Mouse (Mus musculus) lung, postnatal 0 days (tissue): ENCODE data around the gene Zfp408. TPM values are rescaled to one million over a fixed set of nuclear protein-coding genes. Genes with fewer than 3 reads are reported as not detected.
"Not testable (repeated sequence)": the region's sequence is repeated elsewhere in the genome, so short reads cannot be mapped to it uniquely, and the experiment has no call there.

ENCODE experiments used
- ATAC-seq: fragments of 200-750 bp; cut with Nextera tagmentation; 2 replicates; pipeline ENCODE4 v1.8.0; 2017; ENCODE audit warnings: moderate library complexity
- DNase-seq: peaks from one replicate; pipeline ENCODE4 v3.0.0-alpha.2; 2016; ENCODE audit warnings: low spot score
- H3K27ac ChIP-seq: fragments of 300-500 bp; sonication (generic); 2 replicates; pipeline ENCODE4 v1.5.1; 2014; ENCODE audit warnings: antibody characterized with exemption, mild to moderate bottlenecking, low read length, mixed read lengths
- H3K27me3 ChIP-seq: fragments of 300-500 bp; sonication (generic); replicated peaks from 2 replicates; pipeline ENCODE4 v1.6.1; 2014; ENCODE audit warnings: low read length, mixed read lengths; ENCODE audit not compliant: insufficient read depth
- H3K36me3 ChIP-seq: fragments of 300-500 bp; sonication (generic); 2 replicates; pipeline ENCODE4 v1.6.1; 2014; ENCODE audit warnings: low read length, mixed read lengths; ENCODE audit not compliant: insufficient read depth
- H3K4me1 ChIP-seq: fragments of 300-500 bp; sonication (generic); 2 replicates; pipeline ENCODE4 v1.6.1; 2014; ENCODE audit warnings: antibody characterized with exemption, low read depth, low read length, mixed read lengths; ENCODE audit not compliant: insufficient read depth
- H3K4me2 ChIP-seq: fragments of 300-500 bp; sonication (generic); replicated peaks from 2 replicates; pipeline ENCODE4 v1.6.1; 2014; ENCODE audit warnings: low read depth, mild to moderate bottlenecking, low read length, moderate library complexity, mixed read lengths
- H3K4me3 ChIP-seq: fragments of 300-500 bp; sonication (generic); 2 replicates; pipeline ENCODE4 v1.5.1; 2014; ENCODE audit warnings: low read depth, low read length
- H3K9ac ChIP-seq: fragments of 300-500 bp; sonication (generic); replicated peaks from 2 replicates; pipeline ENCODE4 v1.6.1; 2014; ENCODE audit warnings: low read depth, mild to moderate bottlenecking
- H3K9me3 ChIP-seq: fragments of 300-500 bp; sonication (generic); 2 replicates; pipeline ENCODE4 v1.6.1; 2016; ENCODE audit warnings: low read length, mixed read lengths
- CTCF ChIP-seq: IDR thresholded peaks from 2 replicates; pipeline ENCODE4 v1.5.1; 2016; ENCODE audit warnings: antibody characterized with exemption, mild to moderate bottlenecking
- EP300 ChIP-seq: IDR thresholded peaks from 2 replicates; pipeline ENCODE4 v1.6.1; 2016; ENCODE audit warnings: antibody characterized with exemption, mild to moderate bottlenecking, control low read depth
- WGBS: fragments of 180-500 bp; shearing (Covaris S2); extraction: QIAGEN DNeasy Blood & Tissue Kit; methylation state at CpG from one replicate; pipeline ENCODE4 v1.1.7; 2014; 5-methylcytosine and 5-hydroxymethylcytosine counted together
- polyA plus RNA-seq: library from polyadenylated mRNA; unstranded; fragments of >200 nt; fragmentation: Nextera tagmentation; extraction: Ambion mirVana; gene quantifications from 2 replicates; pipeline ENCODE4 v1.2.1, GENCODE M21; 2015

Zfp408 gene
- polyA plus RNA-seq, 1 experiment from 2014 or later, result 5.2 TPM

- Histone ChIP-seq H3K36me3 (no peaks in the 10 kb centered on the region), H3K9me3 (no peaks in the 10 kb centered on the region), H3K27ac (no peak overlapping the region), H3K4me1 (no peaks in the 10 kb centered on the region), H3K4me2 (no peak overlapping the region), H3K27me3 (no peaks in the 10 kb centered on the region), H3K4me3 (no peak overlapping the region), H3K9ac (no peak overlapping the region)
- 69% methylated on average over 5 of the region's 5 CpGs for WGBS
- DNase-seq (no peak), ATAC-seq (no peak)
- TF ChIP-seq CTCF, result no peak
- no peak for TF ChIP-seq EP300
These were observed 17.8 kb downstream of the Zfp408 start for GRCm38 (mm10) chr2:91631826-91632225.

- Histone ChIP-seq H3K27me3 (no peaks in the 10 kb centered on the region), H3K4me2 (no peak overlapping the region), H3K9me3 (no peaks in the 10 kb centered on the region), H3K36me3 (no peaks in the 10 kb centered on the region), H3K4me3 (no peak overlapping the region), H3K27ac (no peak overlapping the region), H3K4me1 (no peaks in the 10 kb centered on the region), H3K9ac (no peak overlapping the region)
- WGBS, result 86% methylated on average over 12 of the region's 12 CpGs
- ATAC-seq, result no peak
- TF ChIP-seq CTCF (no peak), EP300 (no peak)
- DNase-seq, result no peak
These were observed 19.2 kb downstream of the Zfp408 start for GRCm38 (mm10) chr2:91630384-91630783.

- WGBS, result 79% methylated on average over 18 of the region's 18 CpGs
These were observed 19.9 kb downstream of the Zfp408 start for GRCm38 (mm10) chr2:91629682-91630081.

GRCm38 (mm10) chr2:91628171-91628570 lies 21.4 kb downstream of the Zfp408 start:
- no peak overlapping the region for H3K4me3 ChIP-seq
- no peak for ATAC-seq

More at GRCm38 (mm10) chr2:91629682-91630081, 19.9 kb downstream of the Zfp408 start:
- no peaks in the 10 kb centered on the region for H3K27me3 ChIP-seq
- DNase-seq (no peak), ATAC-seq (no peak)
- no peak overlapping the region for H3K4me2 ChIP-seq
- no peak for TF ChIP-seq CTCF
- TF ChIP-seq EP300, result no peak
- no peaks in the 10 kb centered on the region for H3K36me3 ChIP-seq
- H3K4me3 ChIP-seq, result no peak overlapping the region
- no peak overlapping the region for H3K27ac ChIP-seq
- no peaks in the 10 kb centered on the region for H3K4me1 ChIP-seq
- no peaks in the 10 kb centered on the region for H3K9me3 ChIP-seq
- no peak overlapping the region for H3K9ac ChIP-seq

GRCm38 (mm10) chr2:91627486-91627885 lies 22.1 kb downstream of the Zfp408 start:
- Histone ChIP-seq H3K4me1 (no peaks in the 10 kb centered on the region), H3K4me2 (no peak overlapping the region), H3K9ac (no peak overlapping the region), H3K27me3 (no peaks in the 10 kb centered on the region), H3K27ac (no peak overlapping the region), H3K36me3 (no peaks in the 10 kb centered on the region), H3K9me3 (no peaks in the 10 kb centered on the region), H3K4me3 (no peak overlapping the region)
- DNase-seq, result no peak
- 57% methylated on average over 5 of the region's 5 CpGs for WGBS
- TF ChIP-seq CTCF (no peak), EP300 (no peak)
- ATAC-seq, result no peak

More at GRCm38 (mm10) chr2:91628171-91628570, 21.4 kb downstream of the Zfp408 start:
- DNase-seq, result no peak
- TF ChIP-seq EP300 (no peak), CTCF (no peak)
- no peak overlapping the region for H3K27ac ChIP-seq
- H3K9ac ChIP-seq, result no peak overlapping the region
- H3K4me1 ChIP-seq, result no peaks in the 10 kb centered on the region
- H3K9me3 ChIP-seq, result no peaks in the 10 kb centered on the region
- no peaks in the 10 kb centered on the region for H3K27me3 ChIP-seq
- no peaks in the 10 kb centered on the region for H3K36me3 ChIP-seq
- no peak overlapping the region for H3K4me2 ChIP-seq
- 89% methylated on average over 8 of the region's 8 CpGs for WGBS

GRCm38 (mm10) chr2:91623366-91623765 lies 26.2 kb downstream of the Zfp408 start:
- peaks cover 10% of the 10 kb centered on the region; the same call in 1 of the 2 replicates for H3K36me3 ChIP-seq
- not testable (repeated sequence) for ATAC-seq, H3K9me3 ChIP-seq, H3K27me3 ChIP-seq, H3K9ac ChIP-seq, H3K27ac ChIP-seq, H3K4me2 ChIP-seq, H3K4me1 ChIP-seq, DNase-seq, H3K4me3 ChIP-seq
- WGBS, result 97% methylated on average over 7 of the region's 7 CpGs

- Histone ChIP-seq H3K9me3 (no peaks in the 10 kb centered on the region), H3K27ac (no peak overlapping the region), H3K9ac (no peak overlapping the region), H3K4me2 (no peak overlapping the region), H3K27me3 (no peaks in the 10 kb centered on the region), H3K4me1 (no peaks in the 10 kb centered on the region), H3K4me3 (no peak overlapping the region), H3K36me3 (peaks cover 18% of the 10 kb centered on the region)
- WGBS, result 96% methylated on average over 5 of the region's 5 CpGs
- TF ChIP-seq EP300 (no peak), CTCF (no peak)
- DNase-seq (no peak), ATAC-seq (no peak)
These were observed 27.2 kb downstream of the Zfp408 start for GRCm38 (mm10) chr2:91622356-91622755.

- H3K9ac ChIP-seq, ATAC-seq, H3K4me2 ChIP-seq, H3K27ac ChIP-seq, H3K4me1 ChIP-seq, H3K9me3 ChIP-seq, H3K27me3 ChIP-seq, H3K4me3 ChIP-seq, DNase-seq, H3K36me3 ChIP-seq: not testable (repeated sequence)
These were observed 40.2 kb downstream of the Zfp408 start for GRCm38 (mm10) chr2:91609370-91609769.
